Mouse (Mus musculus) forebrain, embryonic 16.5 days (tissue): ENCODE measurements at regions not wholly inside any gene's neighbourhood (a gene's known extent, or its start where the extent isn't known, plus 50 kb on each side); places are given as distances from the start of the nearest gene placed in this dataset.

Source experiments
- ATAC-seq: fragments of 200-750 bp; cut with Nextera tagmentation; 2 replicates; pipeline ENCODE4 v1.8.0; 2017; ENCODE audit warnings: mild to moderate bottlenecking, moderate library complexity
- H3K27ac ChIP-seq: fragments of 300-500 bp; sonication (generic); 2 replicates; pipeline ENCODE4 v1.5.1; 2014; ENCODE audit warnings: low read length, control low read depth
- H3K27me3 ChIP-seq: fragments of 300-500 bp; sonication (generic); replicated peaks from 2 replicates; pipeline ENCODE4 v1.6.1; 2014; ENCODE audit warnings: low read length; ENCODE audit not compliant: control insufficient read depth, insufficient read depth
- H3K36me3 ChIP-seq: fragments of 300-500 bp; sonication (generic); 2 replicates; pipeline ENCODE4 v1.6.1; 2014; ENCODE audit not compliant: control insufficient read depth, insufficient read depth
- H3K4me1 ChIP-seq: fragments of 300-500 bp; sonication (generic); replicated peaks from 2 replicates; pipeline ENCODE4 v1.6.1; 2014; ENCODE audit warnings: low read length; ENCODE audit not compliant: control insufficient read depth, insufficient read depth
- H3K4me2 ChIP-seq: fragments of 300-500 bp; sonication (generic); 2 replicates; pipeline ENCODE4 v1.6.1; 2014; ENCODE audit warnings: mild to moderate bottlenecking, low read length, control low read depth
- H3K4me3 ChIP-seq: fragments of 300-500 bp; sonication (generic); replicated peaks from 2 replicates; pipeline ENCODE4 v1.5.1; 2014; ENCODE audit warnings: mild to moderate bottlenecking, low read length, control low read depth
- H3K9ac ChIP-seq: fragments of 300-500 bp; sonication (generic); replicated peaks from 2 replicates; pipeline ENCODE4 v1.6.1; 2014; ENCODE audit warnings: low read depth, low read length, control low read depth
- H3K9me3 ChIP-seq: fragments of 300-500 bp; sonication (generic); 2 replicates; pipeline ENCODE4 v1.6.1; 2016; ENCODE audit warnings: low read length; ENCODE audit not compliant: control insufficient read depth
- WGBS: fragments of 180-500 bp; shearing (Covaris S2); extraction: QIAGEN DNeasy Blood & Tissue Kit; methylation state at CpG from one replicate; pipeline ENCODE4 v1.1.7; 2014; 5-methylcytosine and 5-hydroxymethylcytosine counted together

DNA sequence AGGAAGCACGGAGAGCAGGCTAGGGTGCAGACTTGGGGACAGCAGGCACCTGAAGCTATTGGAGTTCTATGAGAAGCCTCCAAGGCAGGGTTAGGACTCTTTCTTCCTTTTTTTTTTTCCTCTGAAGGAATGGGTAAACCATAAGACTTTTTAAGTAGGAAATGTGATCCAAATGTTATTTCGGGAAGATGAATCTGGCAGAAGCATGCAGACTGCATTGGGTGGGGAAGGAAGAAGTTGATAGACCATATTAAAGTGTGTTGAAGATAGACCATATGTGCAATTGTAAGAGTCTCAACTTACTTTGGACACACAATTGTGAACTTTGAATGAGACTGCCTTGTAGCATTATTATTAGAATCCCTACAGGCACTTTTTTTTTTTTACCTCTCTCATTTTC is 304.5 kb downstream of the Ndfip2 start:
- Histone ChIP-seq H3K4me2 (no peak overlapping the region), H3K9me3 (no peaks in the 10 kb centered on the region), H3K4me3 (no peak overlapping the region), H3K27me3 (no peaks in the 10 kb centered on the region), H3K4me1 (no peaks in the 10 kb centered on the region), H3K9ac (no peak overlapping the region), H3K36me3 (no peaks in the 10 kb centered on the region), H3K27ac (no peak overlapping the region)
- ATAC-seq, result no peak
- 91% methylated on average over 2 of the region's 2 CpGs for WGBS

DNA sequence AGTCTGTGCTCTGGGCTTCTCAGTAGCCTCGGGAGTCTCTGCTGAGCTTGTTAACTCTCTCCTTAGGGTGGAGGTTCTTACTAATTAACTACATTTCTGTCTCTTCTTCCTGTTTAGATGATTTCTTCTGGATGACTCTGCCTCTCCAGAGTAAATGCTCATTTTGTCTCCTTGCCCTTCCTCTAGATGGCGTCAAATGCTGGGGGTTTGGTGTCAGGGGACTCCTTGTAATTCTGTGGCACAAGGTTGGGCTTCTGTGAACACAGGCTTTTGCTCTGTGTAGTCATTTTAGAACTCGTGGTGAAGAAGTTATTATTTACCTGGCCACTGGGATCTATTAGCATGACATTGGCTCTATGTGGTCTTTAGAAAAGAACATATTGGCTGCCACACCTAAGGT is 298.4 kb downstream of the Ndfip2 start:
- 72% methylated on average over 3 of the region's 3 CpGs for WGBS
- no peaks in the 10 kb centered on the region for H3K4me1 ChIP-seq
- H3K27ac ChIP-seq, result no peak overlapping the region
- H3K9me3 ChIP-seq, result no peaks in the 10 kb centered on the region
- no peak overlapping the region for H3K4me3 ChIP-seq
- ATAC-seq, result no peak
- H3K27me3 ChIP-seq, result no peaks in the 10 kb centered on the region
- H3K4me2 ChIP-seq, result no peak overlapping the region
- no peaks in the 10 kb centered on the region for H3K36me3 ChIP-seq
- no peak overlapping the region for H3K9ac ChIP-seq

- ATAC-seq, result no peak
- no peaks in the 10 kb centered on the region for H3K36me3 ChIP-seq
- WGBS, result 89% methylated on average over 3 of the region's 3 CpGs
- peaks cover 6% of the 10 kb centered on the region for H3K4me1 ChIP-seq
- no peak overlapping the region for H3K4me2 ChIP-seq
- H3K27me3 ChIP-seq, result no peaks in the 10 kb centered on the region
- no peak overlapping the region for H3K27ac ChIP-seq
- no peak overlapping the region for H3K9ac ChIP-seq
- no peaks in the 10 kb centered on the region for H3K9me3 ChIP-seq
- no peak overlapping the region for H3K4me3 ChIP-seq
These were observed 285.7 kb downstream of the Ndfip2 start for GRCm38 (mm10) chr14:105544066-105544465.

- Histone ChIP-seq H3K36me3 (no peaks in the 10 kb centered on the region), H3K9ac (peak overlapping the region; percentile 22; the same call in 1 of the 2 replicates), H3K4me3 (peak overlapping the region; percentile 33), H3K27ac (no peak overlapping the region), H3K4me2 (peak overlapping the region; percentile 54), H3K9me3 (no peaks in the 10 kb centered on the region), H3K4me1 (peaks cover 6% of the 10 kb centered on the region), H3K27me3 (no peaks in the 10 kb centered on the region)
- ATAC-seq, result peak; percentile 56; the same call in 1 of the 2 replicates
- 3% methylated on average over 15 of the region's 15 CpGs for whole genome bisulfite sequencing
These were observed 284.2 kb downstream of the Ndfip2 start for GRCm38 (mm10) chr14:105542486-105543145.

DNA sequence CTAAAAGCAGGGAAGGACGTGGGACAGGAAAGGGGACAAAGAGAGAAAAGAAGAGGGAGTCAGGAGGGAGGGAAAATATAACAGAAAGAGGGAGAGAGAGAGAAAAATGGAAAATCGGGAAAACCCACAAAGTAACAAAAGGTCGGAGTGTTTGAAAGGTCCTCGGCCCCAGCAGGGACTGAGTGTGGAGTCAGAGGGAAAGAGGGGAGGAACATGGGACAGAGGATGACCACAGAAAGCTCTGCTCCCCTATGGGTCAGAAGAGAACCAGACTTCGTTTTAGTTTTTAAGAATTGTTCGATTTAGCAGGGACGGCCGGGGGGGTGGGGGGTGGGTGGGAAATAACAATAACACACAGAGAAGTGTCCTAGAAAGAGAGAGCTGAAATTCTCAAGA is 283.7 kb downstream of the Ndfip2 start:
- no peaks in the 10 kb centered on the region for H3K27me3 ChIP-seq
- peak overlapping the region; percentile 54; the same call in 1 of the 2 replicates for H3K4me2 ChIP-seq
- no peak overlapping the region for H3K4me3 ChIP-seq
- WGBS, result 28% methylated on average over 8 of the region's 8 CpGs
- H3K27ac ChIP-seq, result no peak overlapping the region
- no peaks in the 10 kb centered on the region for H3K36me3 ChIP-seq
- no peak overlapping the region for H3K9ac ChIP-seq
- no peaks in the 10 kb centered on the region for H3K9me3 ChIP-seq
- no peak for ATAC-seq
- H3K4me1 ChIP-seq, result peaks cover 6% of the 10 kb centered on the region

DNA sequence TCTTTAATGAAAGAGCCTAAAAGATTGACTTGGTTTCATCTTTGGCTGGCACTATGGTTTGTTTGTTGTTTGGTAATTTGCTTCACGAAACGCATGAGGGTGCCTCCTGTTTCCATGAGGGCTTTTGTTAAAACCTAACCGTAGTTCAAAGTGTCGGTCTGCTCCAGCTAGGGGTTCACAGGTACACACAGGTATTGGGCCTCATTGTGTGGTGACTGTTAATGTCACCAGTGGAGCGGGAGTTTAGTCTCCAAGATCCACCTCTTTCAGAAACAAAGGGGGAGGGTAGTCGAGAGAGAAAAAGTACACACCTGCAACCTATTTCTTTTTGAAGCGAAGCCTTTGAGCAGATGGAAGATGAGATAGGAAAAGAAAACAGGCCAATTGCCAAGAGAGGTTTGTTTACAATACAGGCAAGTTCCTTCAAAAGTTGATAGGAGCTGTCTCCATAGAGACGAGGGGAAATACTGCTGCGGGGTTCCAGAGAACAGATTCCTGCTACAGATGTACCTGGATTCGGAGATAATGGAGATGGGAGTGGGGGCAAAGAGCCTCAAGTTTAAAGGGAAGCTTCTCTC is 273.9 kb downstream of the Ndfip2 start:
- WGBS, result 72% methylated on average over 10 of the region's 10 CpGs
- Histone ChIP-seq H3K4me2 (no peak overlapping the region), H3K4me1 (no peaks in the 10 kb centered on the region), H3K4me3 (no peak overlapping the region), H3K36me3 (no peaks in the 10 kb centered on the region), H3K27ac (no peak overlapping the region), H3K9me3 (0 out of 2 replicates have a peak, but pooled peaks cover 2% of the 10 kb centered on the region), H3K27me3 (no peaks in the 10 kb centered on the region), H3K9ac (no peak overlapping the region)
- no peak for ATAC-seq

- no peaks in the 10 kb centered on the region for H3K27me3 ChIP-seq
- no peak for ATAC-seq
- no peaks in the 10 kb centered on the region for H3K9me3 ChIP-seq
- no peak overlapping the region for H3K27ac ChIP-seq
- WGBS, result 81% methylated on average over 6 of the region's 6 CpGs
- no peak overlapping the region for H3K4me3 ChIP-seq
- no peak overlapping the region for H3K4me2 ChIP-seq
- no peaks in the 10 kb centered on the region for H3K36me3 ChIP-seq
- no peak overlapping the region for H3K9ac ChIP-seq
- H3K4me1 ChIP-seq, result no peaks in the 10 kb centered on the region
These were observed 269.7 kb downstream of the Ndfip2 start for GRCm38 (mm10) chr14:105528107-105528506.

DNA sequence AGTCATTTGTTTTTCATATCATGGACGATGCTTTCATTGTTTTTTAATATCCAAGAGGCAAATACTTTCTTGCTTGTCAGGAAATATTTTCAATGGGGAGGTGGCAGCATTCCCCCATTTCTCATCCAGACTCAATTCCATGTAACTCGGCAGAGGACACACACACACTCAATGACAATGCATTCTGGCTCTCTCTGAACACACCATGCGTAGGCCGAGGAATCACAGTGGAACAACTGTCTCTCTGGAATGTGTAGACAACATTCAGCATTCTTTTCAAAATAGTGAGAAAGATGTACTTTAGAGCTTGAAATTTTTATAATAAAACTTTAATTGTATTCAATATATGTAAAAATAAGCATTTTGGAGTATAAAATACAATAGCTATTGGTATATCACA is 265.5 kb downstream of the Ndfip2 start:
- H3K27me3 ChIP-seq, result no peaks in the 10 kb centered on the region
- H3K9me3 ChIP-seq, result no peaks in the 10 kb centered on the region
- H3K4me3 ChIP-seq, result no peak overlapping the region
- no peaks in the 10 kb centered on the region for H3K4me1 ChIP-seq
- no peak overlapping the region for H3K27ac ChIP-seq
- WGBS, result 92% methylated on average over 4 of the region's 4 CpGs
- no peak for ATAC-seq
- no peak overlapping the region for H3K4me2 ChIP-seq
- H3K9ac ChIP-seq, result no peak overlapping the region
- H3K36me3 ChIP-seq, result no peaks in the 10 kb centered on the region

GRCm38 (mm10) chr14:105522279-105522678 is 263.9 kb downstream of the Ndfip2 start:
- Histone ChIP-seq H3K4me2 (no peak overlapping the region), H3K27ac (no peak overlapping the region), H3K9ac (no peak overlapping the region), H3K36me3 (no peaks in the 10 kb centered on the region), H3K9me3 (no peaks in the 10 kb centered on the region), H3K27me3 (no peaks in the 10 kb centered on the region), H3K4me3 (no peak overlapping the region), H3K4me1 (no peaks in the 10 kb centered on the region)
- no peak for ATAC-seq
- WGBS, result 59% methylated on average over 1 of the region's 1 CpGs
